Mouse (Mus musculus): ENCODE results near the gene Daglb. TPM values are rescaled to one million over a fixed set of nuclear protein-coding genes. Genes with fewer than 3 reads are reported as not detected.

Daglb gene
- total RNA-seq, 2 experiments from 2014 or later = 27.7 to 32.1 TPM

- no peak overlapping the region for H3K4me3 ChIP-seq
- no peak for DNase-seq (ENCODE audit: low spot score in 2 of 2)
- TF ChIP-seq CTCF (conservative IDR thresholded peaks at IDR 0.05) = no peak
- H3K27ac ChIP-seq = no peak overlapping the region
These were observed 5.2 kb downstream of the Daglb start for GRCm38 (mm10) chr5:143469628-143470027.

GRCm38 (mm10) chr5:143470421-143471164 lies 6.2 kb downstream of the Daglb start:
- no peak for TF ChIP-seq CTCF (conservative IDR thresholded peaks at IDR 0.05)
- no peak for DNase-seq (ENCODE audit: low spot score in 2 of 2)
- Histone ChIP-seq H3K4me3 (no peak overlapping the region), H3K27ac (peak overlapping the region; percentile 65)

- peak overlapping the region; percentile 65 for H3K27ac ChIP-seq
- no peak overlapping the region for H3K4me3 ChIP-seq
- TF ChIP-seq CTCF (conservative IDR thresholded peaks at IDR 0.05) = no peak
These were observed 6.8 kb downstream of the Daglb start for GRCm38 (mm10) chr5:143471165-143471546.

GRCm38 (mm10) chr5:143471953-143472618 lies 7.7 kb downstream of the Daglb start:
- no peak for TF ChIP-seq CTCF (conservative IDR thresholded peaks at IDR 0.05)
- Histone ChIP-seq H3K4me3 (no peak overlapping the region), H3K27ac (no peak overlapping the region; the same call in 1 of the 2 replicates)
- DNase-seq (ENCODE audit: low spot score in 2 of 2) = peak; percentile 62

More at GRCm38 (mm10) chr5:143471165-143471546, 6.8 kb downstream of the Daglb start:
- DNase-seq (ENCODE audit: low spot score in 2 of 2) = no peak

- DNase-seq (ENCODE audit: low spot score in 2 of 2) = no peak
- H3K27ac ChIP-seq = no peak overlapping the region
- no peak for TF ChIP-seq CTCF (conservative IDR thresholded peaks at IDR 0.05)
These were observed 10.9 kb downstream of the Daglb start for GRCm38 (mm10) chr5:143475153-143475844.

GRCm38 (mm10) chr5:143476013-143476412 lies 11.6 kb downstream of the Daglb start:
- Histone ChIP-seq H3K27ac (no peak overlapping the region), H3K4me3 (no peak overlapping the region)
- DNase-seq (ENCODE audit: low spot score in 2 of 2) = no peak

More at GRCm38 (mm10) chr5:143475153-143475844, 10.9 kb downstream of the Daglb start:
- no peak overlapping the region for H3K4me3 ChIP-seq

GRCm38 (mm10) chr5:143477901-143478300 lies 13.5 kb downstream of the Daglb start:
- DNase-seq (ENCODE audit: low spot score in 2 of 2) = no peak
- no peak for TF ChIP-seq CTCF (conservative IDR thresholded peaks at IDR 0.05)
- H3K27ac ChIP-seq = no peak overlapping the region
- H3K4me3 ChIP-seq = no peak overlapping the region

More at GRCm38 (mm10) chr5:143476013-143476412, 11.6 kb downstream of the Daglb start:
- TF ChIP-seq CTCF (conservative IDR thresholded peaks at IDR 0.05) = no peak

GRCm38 (mm10) chr5:143484955-143485354 lies 20.6 kb downstream of the Daglb start:
- H3K27ac ChIP-seq = no peak overlapping the region
- no peak for DNase-seq (ENCODE audit: low spot score in 2 of 2)
- TF ChIP-seq CTCF (conservative IDR thresholded peaks at IDR 0.05) = no peak
- no peak overlapping the region for H3K4me3 ChIP-seq

GRCm38 (mm10) chr5:143487193-143487592 lies 22.8 kb downstream of the Daglb start:
- no peak for DNase-seq (ENCODE audit: low spot score in 2 of 2)
- no peak for TF ChIP-seq CTCF (conservative IDR thresholded peaks at IDR 0.05)
- H3K4me3 ChIP-seq = no peak overlapping the region
- peak overlapping the region; percentile 51 for H3K27ac ChIP-seq

GRCm38 (mm10) chr5:143487998-143488397 lies 23.6 kb downstream of the Daglb start:
- Histone ChIP-seq H3K27ac (no peak overlapping the region), H3K4me3 (no peak overlapping the region)
- DNase-seq (ENCODE audit: low spot score in 2 of 2) = no peak
- TF ChIP-seq CTCF (conservative IDR thresholded peaks at IDR 0.05) = no peak

GRCm38 (mm10) chr5:143489749-143490342 lies 25.5 kb downstream of the Daglb start:
- H3K4me3 ChIP-seq = no peak overlapping the region
- no peak for DNase-seq (ENCODE audit: low spot score in 2 of 2)

GRCm38 (mm10) chr5:143491736-143492135 lies 27.4 kb downstream of the Daglb start:
- Histone ChIP-seq H3K27ac (no peak overlapping the region), H3K4me3 (no peak overlapping the region)
- TF ChIP-seq CTCF (conservative IDR thresholded peaks at IDR 0.05) = peak; percentile 44
- DNase-seq (ENCODE audit: low spot score in 2 of 2) = no peak

More at GRCm38 (mm10) chr5:143489749-143490342, 25.5 kb downstream of the Daglb start:
- no peak for TF ChIP-seq CTCF (conservative IDR thresholded peaks at IDR 0.05)
- H3K27ac ChIP-seq = no peak overlapping the region

GRCm38 (mm10) chr5:143493163-143493562 lies 28.8 kb downstream of the Daglb start:
- TF ChIP-seq CTCF (conservative IDR thresholded peaks at IDR 0.05) = no peak
- no peak overlapping the region for H3K27ac ChIP-seq
- DNase-seq (ENCODE audit: low spot score in 2 of 2) = no peak

More at GRCm38 (mm10) chr5:143493163-143493562, 28.8 kb downstream of the Daglb start:
- H3K4me3 ChIP-seq = no peak overlapping the region

Data from layer of hippocampus, adult 2 months (tissue).